Mouse (Mus musculus) Patski (cell line): ENCODE data around the gene Sort1. TPM values are rescaled to one million over a fixed set of nuclear protein-coding genes. Genes with fewer than 3 reads are reported as not detected.

ENCODE experiments used
- ATAC-seq: fragments of 100-300 bp; one replicate; pipeline ENCODE4 v1.8.0; 2021
- CTCF ChIA-PET: fragments of 350-600 bp; sonication (Branson Sonifier 250); formaldehyde crosslinking; loops from one replicate; lab custom pipeline; 2022; ENCODE audit warnings: inconsistent platforms; lab: Charles Lee
- POLR2A ChIA-PET: fragments of 350-600 bp; sonication (Branson Sonifier 250); formaldehyde crosslinking; loops from one replicate; lab custom pipeline; 2022; ENCODE audit warnings: antibody characterized with exemption, inconsistent platforms; lab: Charles Lee
- DNase-seq: peaks from one replicate; pipeline ENCODE4 v3.0.0-alpha.2; 2011; ENCODE audit warnings: low read depth, low spot score
- H3K27me3 ChIP-seq: fragments of 371-371 bp; one replicate; pipeline ENCODE4 v1.5.1; 2021
- CTCF ChIP-seq: fragments of 100-300 bp; IDR thresholded peaks from one replicate; pipeline ENCODE4 v1.5.1; 2021
- in situ Hi-C: fragments of 300-500 bp; cut with MboI; formaldehyde crosslinking; loops from 3 replicates; pipeline ENCODE4 v1.11.1; 2018; ENCODE audit warnings: low pct_unique_long_range_greater_than_20kb, mixed read lengths
- polyA plus RNA-seq: library from polyadenylated mRNA; unstranded; gene quantifications from one replicate; pipeline ENCODE4 v1.2.3, GENCODE M21; 2021

The Sort1 gene
- polyA plus RNA-seq, 1 experiment from 2014 or later, result 125 TPM

DNA sequence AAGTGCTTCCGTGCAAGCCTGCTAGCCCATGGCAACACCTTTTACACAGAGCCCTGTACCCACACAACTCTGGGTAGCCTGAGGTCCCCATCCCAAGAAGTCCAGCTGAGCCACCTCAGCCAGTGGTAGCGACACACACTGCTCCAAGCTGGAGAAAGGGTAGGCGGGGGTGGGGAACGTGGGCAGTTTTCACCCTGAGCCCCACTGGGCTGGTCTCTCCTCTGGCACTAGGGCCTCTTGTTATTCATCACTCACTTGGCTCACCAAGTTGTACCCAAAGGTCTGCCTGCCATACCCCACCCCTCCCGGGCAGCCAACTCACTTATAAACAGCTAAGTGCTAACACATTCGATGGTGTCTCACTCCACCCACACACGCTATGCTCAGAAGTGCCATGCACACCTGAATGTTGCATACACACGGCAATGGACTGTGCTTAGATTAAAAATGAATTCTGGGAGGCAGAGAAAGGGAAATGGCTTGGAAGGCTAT lies 124.7 kb downstream of the Sort1 start:
- CTCF ChIA-PET, result no interaction called here
- DNase-seq (no peak), ATAC-seq (no peak)
- no peaks in the 10 kb centered on the region for H3K27me3 ChIP-seq
- no peak for TF ChIP-seq CTCF
- in situ Hi-C loops, result no loop called here
- POLR2A ChIA-PET, result interaction anchor here (1.5 kb wide), 1 partner anchor 17 kb away, joined by 4 read pairs; no protein-coding TSS in a partner anchor

GRCm38 (mm10) chr3:108409656-108410358 lies 125.9 kb downstream of the Sort1 start:
- no peak for DNase-seq
- no peak for ATAC-seq
- TF ChIP-seq CTCF, result no peak
- POLR2A ChIA-PET, result interaction anchor here (1.2 to 7.3 kb wide), 3 partner anchors 14 to 71 kb away, joined by 3 to 61 read pairs (median 14); partner anchors contain the start of gene Sars
- in situ Hi-C loops, result no loop called here
- no peaks in the 10 kb centered on the region for H3K27me3 ChIP-seq
- CTCF ChIA-PET, result interaction anchor here (1.2 to 3.2 kb wide), 6 partner anchors 8 to 52 kb away, joined by 3 to 23 read pairs (median 8); partner anchors contain the start of gene Sars

GRCm38 (mm10) chr3:108410359-108410714 lies 126.5 kb downstream of the Sort1 start:
- in situ Hi-C loops, result no loop called here
- no peaks in the 10 kb centered on the region for H3K27me3 ChIP-seq
- ChIA-PET POLR2A (interaction anchor here (1.2 to 7.3 kb wide), 3 partner anchors 14 to 71 kb away, joined by 3 to 61 read pairs (median 14); partner anchors contain the start of gene Sars), CTCF (interaction anchor here (1.2 to 3.2 kb wide), 6 partner anchors 9 to 52 kb away, joined by 3 to 23 read pairs (median 8); partner anchors contain the start of gene Sars)
- DNase-seq (no peak), ATAC-seq (no peak)
- TF ChIP-seq CTCF, result no peak

Other genes with a start within 250 kb of the Sort1 start
- gene Gstm4, start 239.2 kb upstream of the Sort1 start, polyA plus RNA-seq, result 17.1 TPM
- 78.2 TPM for gene Ampd2, start 197.4 kb upstream of the Sort1 start, polyA plus RNA-seq
- 2.7 TPM for gene Gnat2, start 191.3 kb upstream of the Sort1 start, polyA plus RNA-seq
- 136 TPM for gene Gnai3, start 137.9 kb upstream of the Sort1 start, polyA plus RNA-seq
- 0.04 TPM for gene Gpr61, start 129.2 kb upstream of the Sort1 start, polyA plus RNA-seq
- 16.6 TPM for gene Amigo1, start 97.7 kb upstream of the Sort1 start, polyA plus RNA-seq
- gene Cyb561d1, start 82.9 kb upstream of the Sort1 start, polyA plus RNA-seq, result 9.2 TPM
- gene Atxn7l2, start 73.1 kb upstream of the Sort1 start, polyA plus RNA-seq, result 17.4 TPM
- not detected for gene Sypl2, start 57.4 kb upstream of the Sort1 start, polyA plus RNA-seq
- 239 TPM for gene Psma5, start 27.2 kb upstream of the Sort1 start, polyA plus RNA-seq
- gene Mybphl, start 80.8 kb downstream of the Sort1 start, polyA plus RNA-seq, result not detected
- gene Psrc1, start 99.8 kb downstream of the Sort1 start, polyA plus RNA-seq, result 29.8 TPM
- gene Celsr2, start 131.5 kb downstream of the Sort1 start, polyA plus RNA-seq, result 90.1 TPM
- 536 TPM for gene Sars, start 161.1 kb downstream of the Sort1 start, polyA plus RNA-seq